Mouse (Mus musculus): Measurements from ENCODE around the gene Ano3.

- no peak for TF ChIP-seq CTCF (IDR thresholded peaks at IDR 0.05; ENCODE audit: borderline replicate concordance, insufficient read depth, low read length)
- no peak for TF ChIP-seq POLR2A (IDR thresholded peaks at IDR 0.05; ENCODE audit: low read depth, low read length)
Measured at GRCm38 (mm10) chr2:110970158-110970557, 19.4 kb upstream of the Ano3 start.
